Mouse (Mus musculus) thymus, postnatal 25 days (tissue): ENCODE data around the gene Mrpl2.

Experiments
- DNase-seq: peaks from one replicate; pipeline ENCODE4 v3.0.0; 2022

Gene Mrpl2

GRCm38 (mm10) chr17:46673850-46674529 is 28.0 kb downstream of the Mrpl2 start, which contains the start of gene Rrp36:
Rrp36 (minus strand) TSS chr17:46674352.
- peak; percentile 86 for DNase-seq

- no peak for DNase-seq
These were observed 28.7 kb downstream of the Mrpl2 start for GRCm38 (mm10) chr17:46674530-46675283.

GRCm38 (mm10) chr17:46678416-46678815 is 32.4 kb downstream of the Mrpl2 start, which contains the start of gene Mea1:
Mea1 (plus strand) TSS chr17:46678793.
- DNase-seq = no peak

GRCm38 (mm10) chr17:46678911-46679310 is 32.9 kb downstream of the Mrpl2 start:
- DNase-seq = no peak

GRCm38 (mm10) chr17:46679843-46680759 is 34.1 kb downstream of the Mrpl2 start:
- peak; percentile 43 for DNase-seq

GRCm38 (mm10) chr17:46680760-46681373 is 34.8 kb downstream of the Mrpl2 start, which contains the start of gene Klhdc3:
Klhdc3 (minus strand) TSS chr17:46680914.
- DNase-seq = peak; percentile 96

- DNase-seq = no peak
These were observed 35.6 kb downstream of the Mrpl2 start for GRCm38 (mm10) chr17:46681466-46682118.

GRCm38 (mm10) chr17:46682654-46683389 is 36.8 kb downstream of the Mrpl2 start:
- DNase-seq = no peak

GRCm38 (mm10) chr17:46685913-46686312 is 39.9 kb downstream of the Mrpl2 start:
- no peak for DNase-seq

GRCm38 (mm10) chr17:46690665-46691064 is 44.6 kb downstream of the Mrpl2 start:
- DNase-seq = no peak

GRCm38 (mm10) chr17:46691390-46691789 is 45.4 kb downstream of the Mrpl2 start:
- DNase-seq = no peak

GRCm38 (mm10) chr17:46694517-46695063 is 48.6 kb downstream of the Mrpl2 start:
- no peak for DNase-seq

- DNase-seq = no peak
These were observed 52.5 kb downstream of the Mrpl2 start for GRCm38 (mm10) chr17:46698515-46698914.

- DNase-seq = no peak
These were observed 53.2 kb downstream of the Mrpl2 start for GRCm38 (mm10) chr17:46699245-46699644.
